Mouse (Mus musculus): Measurements from ENCODE around the gene Cyp2c54.
"Not testable (repeated sequence)": the region's sequence is repeated elsewhere in the genome, so short reads cannot be mapped to it uniquely, and the experiment has no call there.

DNA sequence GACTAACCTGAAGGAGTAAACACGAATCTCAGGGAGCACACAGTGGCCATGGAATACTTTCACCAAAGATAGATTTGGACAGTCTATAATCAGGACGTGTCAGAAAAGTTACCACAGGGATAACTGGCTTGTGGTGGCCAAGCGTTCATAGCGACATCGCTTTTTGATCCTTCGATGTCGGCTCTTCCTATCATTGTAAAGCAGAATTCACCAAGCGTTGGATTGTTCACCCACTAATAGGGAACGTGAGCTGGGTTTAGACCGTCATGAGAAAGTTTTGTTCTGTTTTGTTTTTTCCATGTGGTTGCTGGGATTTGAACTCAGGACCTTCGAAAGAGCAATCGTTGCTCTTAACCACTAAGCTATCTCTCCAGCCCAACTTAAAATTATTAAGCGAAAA lies 46.0 kb upstream of the Cyp2c54 start:
- not testable (repeated sequence) for TF ChIP-seq CTCF, EP300 (IDR thresholded peaks at IDR 0.05)
